Mouse (Mus musculus) spleen, postnatal 14 days (tissue): Measurements from ENCODE around the gene Gripap1.

Source experiments
- DNase-seq, 2 experiments: peaks; one replicate each; pipeline ENCODE4 v3.0.0; 2021 to 2022; ENCODE audit warnings: low spot score in 2 of 2

Gene Gripap1

GRCm38 (mm10) chrX:7867141-7867540, 77.6 kb downstream of the Gripap1 start:
- no peak for DNase-seq

GRCm38 (mm10) chrX:7868506-7868905, 78.9 kb downstream of the Gripap1 start:
- DNase-seq = no peak

- no peak for DNase-seq
Measured at GRCm38 (mm10) chrX:7869826-7870225, 80.3 kb downstream of the Gripap1 start.
